In genomic region chr5:53206575-53206974, GRCm38 (mm10) we compare ENCODE assay signal across 23 mouse cellular contexts. TPM values are rescaled to one million over a fixed set of nuclear protein-coding genes. Genes with fewer than 3 reads are reported as not detected.
A peak's percentile ranks its signal among the peaks of the same experiment; 100 is the strongest.
DNase-seq lines count a peak whose midpoint lies in the region; ATAC-seq and TF ChIP-seq lines count a peak whose summit lies in the region.
"Had no signal": no experiment of that assay in that cellular context is flagged by ENCODE, and none has a peak within 500 bp of the region (broad histone marks: within the 10 kb centered on the region; RNA-seq: fewer than 3 reads in every experiment).

No protein-coding gene starts in this region.

- intact Hi-C loops in gastrocnemius, adult 2 months (cut with DNase I) = loop anchor here (5.0 kb wide), 1 partner anchor 34 kb away; no protein-coding TSS in a partner anchor

- H3K27me3 ChIP-seq in kidney, embryonic 15.5 days = peaks cover 8% of the 10 kb centered on the region; the same call in 1 of the 2 replicates
- no peaks in the 10 kb centered on the region for H3K27me3 ChIP-seq in stomach, postnatal 0 days (ENCODE audit: control insufficient read depth, insufficient read depth, low read length)

- 0 out of 2 replicates have a peak, but pooled peaks have one; percentile 5 for ATAC-seq in kidney, embryonic 15.5 days (replicated peaks; ENCODE audit: low FRiP score)
- peak; percentile 52; the same call in 1 of the 2 replicates for ATAC-seq in stomach, postnatal 0 days (ENCODE audit: low FRiP score, low TSS enrichment)
- ATAC-seq: CD4-positive, CD25-positive, alpha-beta regulatory T cell, adult 4 months; forebrain, embryonic 13.5 days; forebrain, embryonic 16.5 days; hindbrain, embryonic 16.5 days; inflammation-experienced regulatory T-cells, adult 6 months had no signal

- no peak overlapping the region for H3K9ac ChIP-seq in kidney, embryonic 15.5 days
- H3K9ac ChIP-seq in stomach, postnatal 0 days (ENCODE audit: low read length) = no peak overlapping the region
- H3K9ac ChIP-seq: forebrain, embryonic 13.5 days; hindbrain, embryonic 13.5 days had no signal

- 71% methylated on average over 5 of the region's 5 CpGs for whole genome bisulfite sequencing in kidney, embryonic 15.5 days
- WGBS in stomach, postnatal 0 days = 63% methylated on average over 5 of the region's 5 CpGs

- peak; percentile 44 for DNase-seq in gastrocnemius, adult 2 months
- DNase-seq in gastrocnemius, postnatal 4 days (ENCODE audit: low spot score in 2 of 2) = no peak
- DNase-seq in kidney, postnatal 10 days = no peak
- no peak for DNase-seq in stomach, postnatal 0 days (ENCODE audit: low spot score)
- no peak for DNase-seq in lung, postnatal 10 days
- DNase-seq: adrenal gland, adult 2 months; adrenal gland, postnatal 14 days; cerebellum, adult 11 months; cerebellum, adult 2 months; cerebellum, postnatal 14 days; gastrocnemius, postnatal 36 days; heart, adult 11 months had no signal

- peak overlapping the region; percentile 77 for H3K27ac ChIP-seq in gastrocnemius, adult 2 months
- no peak overlapping the region for H3K27ac ChIP-seq in kidney, embryonic 15.5 days
- no peak overlapping the region for H3K27ac ChIP-seq in stomach, postnatal 0 days (replicated peaks)
- H3K27ac ChIP-seq: forebrain, embryonic 10.5 days; forebrain, embryonic 13.5 days; hindbrain, embryonic 13.5 days had no signal

- H3K36me3 ChIP-seq in kidney, embryonic 15.5 days = no peaks in the 10 kb centered on the region
- no peaks in the 10 kb centered on the region for H3K36me3 ChIP-seq in stomach, postnatal 0 days (ENCODE audit: control insufficient read depth, insufficient read depth, low read length)
- H3K36me3 ChIP-seq: forebrain, embryonic 10.5 days; hindbrain, embryonic 13.5 days had no signal

- H3K9me3 ChIP-seq in kidney, embryonic 15.5 days (replicated peaks) = no peaks in the 10 kb centered on the region
- H3K9me3 ChIP-seq in stomach, postnatal 0 days (ENCODE audit: control insufficient read depth, low read length) = no peaks in the 10 kb centered on the region
- H3K9me3 ChIP-seq: forebrain, embryonic 10.5 days; forebrain, embryonic 13.5 days; hindbrain, embryonic 13.5 days had no signal

- H3K4me1 ChIP-seq in kidney, embryonic 15.5 days = peaks cover 47% of the 10 kb centered on the region
- no peaks in the 10 kb centered on the region for H3K4me1 ChIP-seq in stomach, postnatal 0 days (replicated peaks; ENCODE audit: control insufficient read depth, insufficient read depth)

- no peak overlapping the region for H3K4me2 ChIP-seq in kidney, embryonic 15.5 days
- H3K4me2 ChIP-seq in stomach, postnatal 0 days (replicated peaks; ENCODE audit: low read depth) = no peak overlapping the region
- H3K4me2 ChIP-seq: forebrain, embryonic 13.5 days; heart, embryonic 11.5 days; hindbrain, embryonic 13.5 days had no signal

- no peak overlapping the region for H3K4me3 ChIP-seq in gastrocnemius, adult 2 months
- no peak overlapping the region for H3K4me3 ChIP-seq in kidney, embryonic 15.5 days (replicated peaks)
- no peak overlapping the region for H3K4me3 ChIP-seq in stomach, postnatal 0 days (ENCODE audit: low read depth, low read length)
- H3K4me3 ChIP-seq: forebrain, embryonic 10.5 days; forebrain, embryonic 13.5 days; hindbrain, embryonic 13.5 days had no signal

- TF ChIP-seq CTCF in gastrocnemius, adult 2 months (IDR thresholded peaks at IDR 0.05) = no peak
- TF ChIP-seq CTCF in stomach, postnatal 0 days (IDR thresholded peaks at IDR 0.05; ENCODE audit: low read depth) = no peak

- TF ChIP-seq EP300 in stomach, postnatal 0 days (optimal IDR thresholded peaks at IDR 0.05) = no peak

RNA-seq across cellular contexts. Expression of gene Sel1l3, which starts 7.2 kb away (rescaled TPM):
- total RNA-seq in gastrocnemius, adult 2 months (2021) = 10 to 100 TPM; 59.8 to 69.4 TPM
- total RNA-seq in gastrocnemius, postnatal 4 days (2021) = 10 to 100 TPM; 95.0 to 95.4 TPM
- polyA plus RNA-seq in kidney, embryonic 15.5 days (2015; fragmentation: Nextera tagmentation; extraction: Ambion mirVana) = 19.0 and 20.1 TPM in 2 replicates
- polyA plus RNA-seq in stomach, postnatal 0 days (2015; fragmentation: Nextera tagmentation; extraction: Ambion mirVana) = 10.0 and 11.3 TPM in 2 replicates
- total RNA-seq: MEL had no signal
- polyA plus RNA-seq: C2C12 had no signal
